Mouse (Mus musculus): ENCODE measurements around the gene 1110017D15Rik. TPM values are rescaled to one million over a fixed set of nuclear protein-coding genes. Genes with fewer than 3 reads are reported as not detected.

1110017D15Rik gene
- polyA plus RNA-seq, 1 experiment from 2014 or later = 8.3 TPM

GRCm38 (mm10) chr4:41532420-41532819, 15.3 kb upstream of the 1110017D15Rik start:
- H3K4me2 ChIP-seq (replicated peaks) = no peak overlapping the region
- H3K36me3 ChIP-seq = peaks cover under 1% of the 10 kb centered on the region
- no peak overlapping the region for H3K9ac ChIP-seq (replicated peaks)
- no peak overlapping the region for H3K4me3 ChIP-seq (replicated peaks)
- H3K9me3 ChIP-seq = no peaks in the 10 kb centered on the region
- H3K4me1 ChIP-seq (replicated peaks) = peaks cover 45% of the 10 kb centered on the region
- ATAC-seq = no peak
- 33% methylated on average over 6 of the region's 6 CpGs for WGBS
- H3K27me3 ChIP-seq = no peaks in the 10 kb centered on the region
- H3K27ac ChIP-seq = no peak overlapping the region

GRCm38 (mm10) chr4:41527996-41528395, 10.9 kb upstream of the 1110017D15Rik start:
- Histone ChIP-seq H3K27me3 (0 out of 2 replicates have a peak, but pooled peaks cover 3% of the 10 kb centered on the region), H3K4me1 (replicated peaks) (peaks cover 58% of the 10 kb centered on the region), H3K4me3 (replicated peaks) (no peak overlapping the region), H3K27ac (peak overlapping the region; percentile 71), H3K4me2 (replicated peaks) (no peak overlapping the region), H3K9ac (replicated peaks) (no peak overlapping the region), H3K9me3 (no peaks in the 10 kb centered on the region), H3K36me3 (peaks cover 6% of the 10 kb centered on the region; the same call in 1 of the 2 replicates)
- 3% methylated on average over 8 of the region's 8 CpGs for WGBS
- ATAC-seq = peak; percentile 53

DNA sequence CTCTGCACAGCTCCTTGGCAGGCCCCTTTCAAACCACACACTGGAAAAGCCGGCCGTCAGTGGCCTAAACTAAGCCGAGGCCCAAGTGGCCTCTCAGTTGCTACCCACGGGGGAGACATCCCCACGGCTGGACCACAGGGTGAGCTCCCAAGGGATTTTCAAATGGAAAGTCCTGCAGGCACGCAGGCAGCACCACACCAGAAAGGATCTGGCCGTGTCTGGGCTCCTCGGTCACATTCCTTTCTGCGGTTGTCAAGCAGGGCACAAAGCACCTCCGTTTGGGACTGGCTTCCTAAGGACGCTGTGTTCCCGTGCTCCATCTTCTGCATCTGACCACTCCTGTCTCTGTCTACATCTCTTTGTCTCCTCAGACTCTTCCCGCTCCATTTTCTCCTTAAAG, 9.9 kb upstream of the 1110017D15Rik start:
- H3K4me1 ChIP-seq (replicated peaks) = peaks cover 58% of the 10 kb centered on the region
- H3K4me3 ChIP-seq (replicated peaks) = no peak overlapping the region
- ATAC-seq = peak; percentile 32; the same call in 1 of the 2 replicates
- H3K27ac ChIP-seq = peak overlapping the region; percentile 77
- 0 out of 2 replicates have a peak, but pooled peaks cover 3% of the 10 kb centered on the region for H3K27me3 ChIP-seq
- peak overlapping the region; percentile 17; the same call in 1 of the 2 replicates for H3K4me2 ChIP-seq (replicated peaks)
- peaks cover 6% of the 10 kb centered on the region; the same call in 1 of the 2 replicates for H3K36me3 ChIP-seq
- H3K9me3 ChIP-seq = no peaks in the 10 kb centered on the region
- WGBS = 5% methylated on average over 13 of the region's 13 CpGs
- peak overlapping the region; percentile 30 for H3K9ac ChIP-seq (replicated peaks)

DNA sequence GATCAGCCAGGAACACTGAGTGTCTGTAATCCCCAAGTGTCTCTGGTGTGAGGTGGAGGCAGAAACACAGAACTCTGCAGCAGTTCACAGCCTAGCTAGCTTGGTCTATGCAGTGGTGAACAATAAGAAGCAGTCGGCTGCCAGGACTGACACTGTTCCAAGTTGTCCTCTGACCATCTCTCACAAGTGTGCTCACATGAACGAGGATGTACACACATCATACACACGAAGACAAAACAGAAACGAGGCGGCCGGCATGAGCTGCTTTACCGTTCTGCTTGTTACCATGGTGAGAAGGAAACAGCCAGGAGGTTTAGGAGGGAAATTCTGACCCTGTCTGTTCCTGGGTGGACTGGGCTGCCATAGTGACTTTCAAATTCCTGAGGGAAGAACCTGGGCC, 9.4 kb upstream of the 1110017D15Rik start:
- Histone ChIP-seq H3K4me2 (replicated peaks) (0 out of 2 replicates have a peak overlapping the region, but pooled peaks have one; percentile 17), H3K4me3 (replicated peaks) (no peak overlapping the region), H3K27me3 (0 out of 2 replicates have a peak, but pooled peaks cover 3% of the 10 kb centered on the region), H3K9ac (replicated peaks) (peak overlapping the region; percentile 30; the same call in 1 of the 2 replicates), H3K27ac (peak overlapping the region; percentile 77), H3K9me3 (no peaks in the 10 kb centered on the region), H3K36me3 (peaks cover 10% of the 10 kb centered on the region), H3K4me1 (replicated peaks) (peaks cover 53% of the 10 kb centered on the region)
- ATAC-seq = no peak; the same call in 1 of the 2 replicates
- 5% methylated on average over 7 of the region's 7 CpGs for WGBS

GRCm38 (mm10) chr4:41524829-41525228, 7.7 kb upstream of the 1110017D15Rik start:
- no peak for ATAC-seq
- Histone ChIP-seq H3K4me2 (replicated peaks) (no peak overlapping the region), H3K27me3 (0 out of 2 replicates have a peak, but pooled peaks cover 3% of the 10 kb centered on the region), H3K27ac (no peak overlapping the region), H3K4me1 (replicated peaks) (peaks cover 42% of the 10 kb centered on the region), H3K9ac (replicated peaks) (no peak overlapping the region), H3K9me3 (no peaks in the 10 kb centered on the region), H3K4me3 (replicated peaks) (no peak overlapping the region), H3K36me3 (peaks cover 18% of the 10 kb centered on the region)
- WGBS = 76% methylated on average over 9 of the region's 9 CpGs

DNA sequence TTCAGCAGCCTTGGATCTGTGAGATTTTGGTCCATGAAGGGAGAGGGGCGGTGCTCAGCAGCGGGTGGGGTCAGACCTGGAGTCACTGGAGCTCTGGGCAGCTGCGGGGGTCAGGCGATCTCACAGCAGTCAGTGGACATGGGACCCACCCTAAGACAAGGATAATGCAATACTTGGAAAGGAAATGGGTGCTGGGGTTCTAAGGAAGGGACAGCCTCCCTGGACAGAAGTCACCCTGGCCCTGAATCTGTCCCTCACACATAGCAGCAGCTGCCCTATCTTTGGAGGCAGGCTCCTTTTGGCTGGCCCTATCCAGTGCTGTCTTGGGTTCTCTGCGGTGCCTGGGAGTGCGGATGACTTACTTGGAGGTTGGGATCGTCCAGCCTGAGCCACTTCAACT, 6.7 kb upstream of the 1110017D15Rik start:
- ATAC-seq = no peak
- 0 out of 2 replicates have a peak, but pooled peaks cover 3% of the 10 kb centered on the region for H3K27me3 ChIP-seq

DNA sequence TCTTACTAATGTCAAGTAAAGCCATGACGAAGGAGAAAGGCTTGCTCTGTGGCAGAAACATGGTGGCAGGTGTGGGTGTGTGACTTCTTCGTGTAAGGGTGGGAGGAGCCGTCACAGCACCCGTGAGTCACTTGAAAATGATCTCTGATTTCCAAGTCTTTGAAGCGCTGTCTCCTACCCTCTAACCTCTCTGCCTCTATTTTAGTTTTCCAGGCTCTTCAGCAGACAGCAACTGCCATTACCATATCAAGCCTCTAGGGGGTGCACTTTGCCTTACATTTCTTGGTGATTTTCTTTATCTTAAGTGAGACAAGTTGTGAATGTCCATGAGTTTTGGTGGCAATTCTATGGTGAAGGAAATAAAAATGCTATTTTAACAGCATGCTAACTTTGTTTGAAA, 5.7 kb upstream of the 1110017D15Rik start:
- 63% methylated on average over 5 of the region's 5 CpGs for WGBS
- 0 out of 2 replicates have a peak, but pooled peaks cover 3% of the 10 kb centered on the region for H3K27me3 ChIP-seq
- H3K9me3 ChIP-seq = no peaks in the 10 kb centered on the region
- H3K4me2 ChIP-seq (replicated peaks) = no peak overlapping the region
- no peak overlapping the region for H3K9ac ChIP-seq (replicated peaks)
- H3K27ac ChIP-seq = no peak overlapping the region
- H3K4me3 ChIP-seq (replicated peaks) = no peak overlapping the region
- no peak for ATAC-seq
- peaks cover 38% of the 10 kb centered on the region for H3K36me3 ChIP-seq
- peaks cover 26% of the 10 kb centered on the region for H3K4me1 ChIP-seq (replicated peaks)

More for the DNA sequence above, 6.7 kb upstream of the 1110017D15Rik start:
- Histone ChIP-seq H3K27ac (no peak overlapping the region), H3K9ac (replicated peaks) (no peak overlapping the region), H3K4me3 (replicated peaks) (no peak overlapping the region), H3K4me1 (replicated peaks) (peaks cover 37% of the 10 kb centered on the region), H3K4me2 (replicated peaks) (no peak overlapping the region), H3K36me3 (peaks cover 28% of the 10 kb centered on the region), H3K9me3 (no peaks in the 10 kb centered on the region)
- WGBS = 86% methylated on average over 7 of the region's 7 CpGs

- peaks cover 20% of the 10 kb centered on the region for H3K4me1 ChIP-seq (replicated peaks)
- no peak overlapping the region for H3K27ac ChIP-seq
- ATAC-seq = no peak
- no peak overlapping the region for H3K4me3 ChIP-seq (replicated peaks)
- H3K4me2 ChIP-seq (replicated peaks) = no peak overlapping the region
- 78% methylated on average over 6 of the region's 6 CpGs for WGBS
- H3K9me3 ChIP-seq = no peaks in the 10 kb centered on the region
- peaks cover 40% of the 10 kb centered on the region for H3K36me3 ChIP-seq
- H3K27me3 ChIP-seq = 0 out of 2 replicates have a peak, but pooled peaks cover 3% of the 10 kb centered on the region
- no peak overlapping the region for H3K9ac ChIP-seq (replicated peaks)
Observed at GRCm38 (mm10) chr4:41522136-41522535, 5.0 kb upstream of the 1110017D15Rik start.

DNA sequence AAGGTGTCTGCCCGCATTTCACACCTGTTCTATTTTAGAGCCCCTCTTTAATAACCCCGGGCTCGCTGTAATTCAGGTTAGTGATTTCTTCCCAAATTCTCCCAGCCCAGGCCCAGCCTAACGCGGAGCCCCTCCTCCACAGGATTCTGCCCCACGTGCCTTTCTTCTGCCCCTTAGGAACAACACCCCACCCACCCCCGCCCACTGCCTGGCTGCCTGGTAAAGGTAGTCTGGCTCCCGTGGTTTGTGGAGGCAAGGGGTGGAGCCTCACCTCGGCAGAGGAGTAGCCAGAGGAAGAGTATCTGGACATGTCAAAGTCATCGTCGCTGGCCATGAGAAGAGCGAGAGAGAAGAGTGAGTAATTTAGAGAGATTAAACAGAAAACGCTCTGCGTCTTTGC, 3.5 kb upstream of the 1110017D15Rik start:
- 55% methylated on average over 14 of the region's 14 CpGs for WGBS
- H3K9me3 ChIP-seq = no peaks in the 10 kb centered on the region
- no peak overlapping the region for H3K4me2 ChIP-seq (replicated peaks)
- no peak for ATAC-seq
- H3K4me3 ChIP-seq (replicated peaks) = no peak overlapping the region
- no peak overlapping the region for H3K27ac ChIP-seq
- H3K9ac ChIP-seq (replicated peaks) = no peak overlapping the region
- 0 out of 2 replicates have a peak, but pooled peaks cover 3% of the 10 kb centered on the region for H3K27me3 ChIP-seq
- peaks cover 40% of the 10 kb centered on the region for H3K36me3 ChIP-seq
- peaks cover 5% of the 10 kb centered on the region; the same call in 1 of the 2 replicates for H3K4me1 ChIP-seq (replicated peaks)

DNA sequence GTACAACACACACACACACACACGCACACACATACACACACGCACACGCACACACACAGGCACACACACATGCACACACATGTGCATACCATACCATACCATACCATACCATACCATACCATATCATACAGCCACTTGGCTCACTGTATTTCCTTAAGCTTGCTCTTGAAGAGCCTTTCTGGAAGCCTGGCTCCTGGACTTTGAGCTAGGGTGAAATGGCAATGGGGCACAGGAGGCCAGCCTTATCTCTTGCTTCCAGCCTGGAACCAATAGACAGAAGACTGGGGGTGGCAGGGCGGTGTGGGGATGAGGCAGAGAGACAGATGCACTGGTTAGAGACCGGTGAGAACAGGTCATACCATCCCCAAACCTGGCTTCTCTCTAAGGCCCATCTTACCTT, 2.1 kb upstream of the 1110017D15Rik start:
- no peaks in the 10 kb centered on the region for H3K27me3 ChIP-seq
- H3K27ac ChIP-seq = no peak overlapping the region
- ATAC-seq = no peak
- H3K4me3 ChIP-seq (replicated peaks) = no peak overlapping the region
- WGBS = 93% methylated on average over 5 of the region's 5 CpGs
- H3K36me3 ChIP-seq = peaks cover 40% of the 10 kb centered on the region
- H3K9ac ChIP-seq (replicated peaks) = no peak overlapping the region
- no peak overlapping the region for H3K4me2 ChIP-seq (replicated peaks)
- no peaks in the 10 kb centered on the region for H3K9me3 ChIP-seq
- H3K4me1 ChIP-seq (replicated peaks) = 0 out of 2 replicates have a peak, but pooled peaks cover 5% of the 10 kb centered on the region

GRCm38 (mm10) chr4:41518349-41518748, 1.2 kb upstream of the 1110017D15Rik start:
- Histone ChIP-seq H3K9me3 (no peaks in the 10 kb centered on the region), H3K9ac (replicated peaks) (no peak overlapping the region), H3K27ac (no peak overlapping the region), H3K4me3 (replicated peaks) (no peak overlapping the region), H3K27me3 (no peaks in the 10 kb centered on the region), H3K36me3 (peaks cover 34% of the 10 kb centered on the region), H3K4me1 (replicated peaks) (peaks cover 10% of the 10 kb centered on the region), H3K4me2 (replicated peaks) (no peak overlapping the region)
- no peak for ATAC-seq
- 82% methylated on average over 7 of the region's 7 CpGs for WGBS

DNA sequence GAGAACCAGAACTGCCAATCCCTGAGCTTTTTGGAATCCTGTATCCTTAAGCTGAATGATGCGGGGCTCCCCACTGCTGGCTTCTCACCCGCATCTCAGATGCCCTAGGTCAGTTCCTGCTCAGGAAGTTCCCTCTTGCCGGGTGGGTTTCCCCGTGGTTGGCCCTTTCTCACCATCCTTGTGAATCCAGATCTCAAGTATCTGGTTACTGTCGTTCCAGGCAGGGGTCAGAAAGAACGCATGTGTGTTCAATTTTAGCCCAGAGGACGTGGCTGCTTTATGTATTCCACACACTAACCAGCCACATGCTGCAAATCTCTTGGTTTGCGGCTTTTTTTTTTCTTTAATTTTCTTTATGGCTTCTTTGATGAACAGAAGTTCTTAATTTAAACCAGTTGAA, 3.4 kb downstream of the 1110017D15Rik start:
- Histone ChIP-seq H3K36me3 (peaks cover 10% of the 10 kb centered on the region), H3K27ac (no peak overlapping the region), H3K9me3 (no peaks in the 10 kb centered on the region), H3K4me3 (replicated peaks) (no peak overlapping the region), H3K4me1 (replicated peaks) (peaks cover 10% of the 10 kb centered on the region), H3K9ac (replicated peaks) (0 out of 2 replicates have a peak overlapping the region, but pooled peaks have one; percentile 8), H3K4me2 (replicated peaks) (no peak overlapping the region), H3K27me3 (peaks cover 9% of the 10 kb centered on the region; the same call in 1 of the 2 replicates)
- no peak for ATAC-seq
- 27% methylated on average over 8 of the region's 8 CpGs for WGBS

Data from midbrain, embryonic 13.5 days (tissue).